Mouse (Mus musculus) kidney, adult 2 months (tissue): ENCODE measurements around the gene Nipal4.

ENCODE experiments used
- CTCF ChIP-seq: fragments of 200-500 bp; conservative IDR thresholded peaks from 2 replicates; pipeline ENCODE4 v1.5.1; 2011; ENCODE audit warnings: low read depth, mild to moderate bottlenecking, control low read depth, low read length, moderate library complexity, mixed read lengths; ENCODE audit not compliant: insufficient read depth, insufficient read length
- POLR2A ChIP-seq: fragments of 200-500 bp; IDR thresholded peaks from one replicate; pipeline ENCODE4 v1.6.1; 2011; ENCODE audit warnings: low read depth, low read length, control low read depth

DNA sequence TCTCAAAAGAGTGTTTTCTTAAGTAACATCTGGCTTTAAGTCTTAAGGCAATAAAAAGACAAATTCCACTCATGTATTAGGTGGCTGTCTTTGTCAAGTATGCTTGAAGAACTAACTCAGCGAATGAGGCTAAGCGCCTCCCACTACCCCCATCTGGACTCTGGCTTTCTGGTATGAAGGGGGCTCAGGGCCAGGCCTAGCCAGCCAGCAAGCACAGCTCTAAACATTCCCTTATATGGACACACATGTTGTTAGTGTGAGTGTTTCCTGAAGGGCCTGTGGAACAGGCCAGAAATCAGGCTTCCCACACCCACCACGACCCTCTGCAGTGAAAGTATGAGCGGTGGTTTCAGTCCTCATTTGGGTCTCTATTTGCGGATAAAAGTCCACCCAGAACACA lies 47.5 kb upstream of the Nipal4 start:
- no peak for TF ChIP-seq CTCF
- no peak for TF ChIP-seq POLR2A
